Mouse (Mus musculus) adipose tissue, adult 10 weeks (tissue): ENCODE results near the gene Mslnl. TPM values are rescaled to one million over a fixed set of nuclear protein-coding genes. Genes with fewer than 3 reads are reported as not detected.

ENCODE experiments used
- polyA plus RNA-seq: library from polyadenylated mRNA; stranded (reverse); fragments of 350-450 nt; fragmentation: Illumina TruSeq; extraction: RNeasy Lipid Tissue Mini Kit (QIAGEN cat#74804); gene quantifications from one replicate; pipeline ENCODE4 v1.2.3, GENCODE M21; 2014; ENCODE audit warnings: low read depth, low replicate concordance

The Mslnl gene
- 0.11 TPM for polyA plus RNA-seq

DNA sequence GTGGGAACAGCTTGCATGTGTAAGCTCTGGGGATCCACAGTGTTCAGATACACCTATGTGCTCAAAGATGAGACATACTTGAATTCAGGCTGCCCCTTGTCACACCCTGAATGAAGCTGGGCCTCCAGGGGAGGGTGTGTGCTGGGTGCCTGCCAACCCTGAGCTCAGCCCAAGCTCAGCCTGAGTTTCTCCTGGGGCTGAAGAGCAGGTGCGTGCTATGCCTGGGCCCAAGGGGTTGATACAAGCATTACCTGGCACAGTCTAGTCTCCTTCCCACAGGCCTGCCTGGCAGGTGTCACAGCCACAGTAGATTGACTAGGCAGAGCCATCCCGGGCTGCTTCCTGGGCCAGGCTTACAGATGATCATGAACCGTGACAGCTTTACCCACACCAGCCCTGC is at the start of gene Mslnl:
Gene Mslnl (plus strand): TSS at position 298 of the 400 bp plus-strand sequence.

DNA sequence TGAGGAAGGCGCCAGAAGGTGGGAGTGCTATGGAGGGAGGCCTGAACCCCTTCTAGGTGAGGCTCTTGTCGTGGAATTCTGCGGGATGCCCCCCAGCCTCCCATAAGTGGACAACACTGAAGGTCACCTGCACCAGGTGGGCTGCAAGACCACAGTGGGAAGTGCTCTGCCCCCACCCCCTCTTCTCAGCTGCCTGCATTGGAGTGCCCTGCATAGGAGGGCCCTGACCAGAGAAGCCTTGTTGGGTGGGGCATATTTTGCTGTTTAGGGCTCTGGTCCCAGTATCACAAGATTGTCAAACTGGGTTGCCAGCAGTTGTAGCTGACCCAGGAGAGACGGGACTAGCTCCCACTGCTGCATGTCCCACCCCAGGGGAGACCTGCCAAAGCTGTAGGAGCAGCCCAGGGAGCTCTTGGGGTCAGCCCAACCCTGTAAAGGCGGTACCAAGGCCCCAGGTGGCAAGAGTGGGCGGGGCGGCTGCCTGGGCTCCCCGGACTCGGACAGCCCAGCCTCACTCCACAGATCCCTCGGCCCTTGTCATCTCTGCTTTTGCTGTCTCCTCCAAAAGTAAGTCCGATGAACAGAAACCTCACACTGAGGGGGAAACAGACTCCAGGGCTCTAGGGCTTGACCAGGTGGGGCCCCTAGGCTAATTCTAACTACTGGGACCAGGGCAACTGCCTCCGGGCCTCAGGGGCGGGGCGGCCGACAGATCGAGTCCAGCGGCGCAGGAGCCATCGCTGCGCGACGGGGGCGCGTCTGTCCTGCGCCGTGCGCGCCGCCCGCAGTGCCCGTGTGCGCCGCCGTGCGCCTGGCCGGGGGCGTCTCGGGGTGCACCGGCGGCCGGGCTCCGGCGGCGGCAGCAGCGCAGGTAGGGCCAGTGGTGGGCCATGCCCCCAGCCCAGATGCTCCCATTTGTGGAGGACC is 18.9 kb upstream of the Mslnl start, which contains the start of gene Gng13:
Gene Gng13 (plus strand): TSS at position 461 of the 927 bp plus-strand sequence.

GRCm38 (mm10) chr17:25727265-25728008 is 8.4 kb upstream of the Mslnl start, which contains the start of the genes Chtf18 and Rpusd1:
Gene Chtf18 (minus strand): TSS chr17:25727419.
Gene Rpusd1 (plus strand): TSS chr17:25727670.

GRCm38 (mm10) chr17:25754241-25754640 is 18.4 kb downstream of the Mslnl start, which contains the start of gene Msln:
Gene Msln (minus strand): TSS chr17:25754378.

GRCm38 (mm10) chr17:25773549-25774120 is 37.8 kb downstream of the Mslnl start, which contains the start of gene Narfl:
Gene Narfl (plus strand): TSS chr17:25773776.

DNA sequence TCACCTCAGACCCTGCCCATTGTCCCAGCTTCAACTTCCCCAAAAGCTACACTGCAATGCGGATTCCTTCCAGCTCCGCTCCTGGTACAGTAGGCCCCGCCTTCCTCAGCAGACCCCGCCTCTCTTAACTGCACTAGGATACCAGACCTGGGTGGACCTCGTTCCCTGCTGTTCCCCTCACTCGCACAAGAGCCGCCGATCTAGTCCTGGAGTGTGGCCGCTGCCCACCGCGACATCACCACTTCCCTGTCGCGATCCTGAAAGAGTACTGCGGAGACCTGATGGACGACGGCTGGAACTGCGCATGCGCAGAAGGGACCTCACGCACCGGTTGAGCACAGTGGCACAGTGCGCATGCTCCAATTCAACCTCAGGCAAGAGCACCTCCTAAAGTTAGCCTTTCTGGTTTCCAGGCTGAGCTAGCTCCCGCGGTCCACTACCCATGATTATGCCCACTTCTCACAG is 49.5 kb downstream of the Mslnl start, which contains the start of gene Haghl:
Gene Haghl (minus strand): TSS at position 393 of the 465 bp plus-strand sequence.

GRCm38 (mm10) chr17:25786280-25786679 is 50.4 kb downstream of the Mslnl start, which contains the start of gene Ccdc78:
Gene Ccdc78 (plus strand): TSS chr17:25786580.

DNA sequence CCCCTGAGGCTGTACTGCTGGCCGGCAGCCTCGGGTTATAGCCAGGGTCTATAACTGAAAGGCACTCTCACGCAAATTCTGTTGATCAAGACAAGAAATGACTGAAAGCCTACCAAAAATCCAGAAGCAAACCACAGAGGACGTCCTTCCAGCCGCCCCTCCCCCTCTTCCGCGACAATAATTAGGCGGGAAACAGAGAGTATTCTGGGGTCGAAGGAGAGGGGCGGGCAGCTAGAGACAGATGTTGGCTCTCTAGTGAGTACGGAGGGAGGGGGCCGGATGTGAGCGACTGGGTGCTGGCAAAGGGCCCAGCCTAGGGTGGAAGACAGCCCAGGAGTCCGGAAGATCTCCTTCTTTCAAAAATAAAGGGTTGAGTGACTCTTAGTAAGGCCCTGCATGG is 56.8 kb downstream of the Mslnl start, which contains the start of gene Fam173a:
Gene Fam173a (minus strand): TSS at position 287 of the 400 bp plus-strand sequence.

DNA sequence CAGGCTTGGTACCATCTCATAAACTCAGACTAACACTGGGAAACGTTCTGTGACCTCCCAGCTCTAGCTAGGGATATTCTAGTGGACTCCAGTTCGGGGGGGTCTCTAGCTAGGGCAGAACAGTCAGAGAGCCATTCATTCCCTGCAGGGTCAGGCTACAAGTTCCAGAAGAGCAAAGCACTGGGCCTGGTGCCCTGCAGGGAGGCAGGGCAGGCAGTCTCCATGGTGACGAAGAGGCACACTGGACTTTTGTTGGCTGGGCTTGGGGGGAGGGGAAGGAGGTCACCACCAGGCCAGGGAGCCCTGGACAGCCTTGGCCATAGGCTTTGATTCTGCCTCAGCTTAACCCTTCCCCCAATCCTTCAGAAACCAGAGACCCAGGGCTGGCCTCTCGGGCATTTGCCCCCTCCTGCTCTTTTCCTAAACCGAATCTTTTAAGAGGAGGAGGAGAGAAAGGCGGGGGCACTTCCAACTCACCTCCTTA is 59.8 kb downstream of the Mslnl start, which contains the start of gene AC134908.4:
Gene AC134908.4 (minus strand): TSS at position 51 of the 484 bp plus-strand sequence.

DNA sequence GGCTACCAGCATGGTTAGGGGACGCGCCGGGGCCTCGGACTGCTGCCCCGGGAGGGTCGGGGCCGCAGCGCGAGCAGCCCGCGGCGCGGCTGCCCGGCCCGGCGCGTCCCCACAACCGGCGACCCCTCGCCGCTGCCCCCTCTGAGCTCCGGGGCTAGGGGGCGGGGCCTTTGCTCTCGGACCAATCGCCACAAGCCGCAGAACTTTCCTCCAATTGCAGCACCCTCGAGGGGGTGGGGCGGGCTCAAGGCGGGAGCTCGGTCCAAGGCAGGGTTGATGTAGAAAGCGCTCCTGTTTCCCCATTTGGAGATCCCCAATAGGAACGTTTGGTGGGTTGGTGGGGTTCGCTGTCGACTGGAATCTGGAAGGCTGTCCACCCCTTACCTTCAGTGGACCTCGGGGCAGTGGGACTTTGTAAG is 61.1 kb downstream of the Mslnl start, which contains the start of gene Metrn:
Gene Metrn (minus strand): TSS at position 186 of the 419 bp plus-strand sequence.

Other genes starting within 250 kb of the Mslnl start
- gene Sstr5, start 238.8 kb upstream of the Mslnl start, polyA plus RNA-seq = not detected
- 0.60 TPM for gene Sox8, start 165.4 kb upstream of the Mslnl start, polyA plus RNA-seq
- gene Lmf1, start 157.0 kb upstream of the Mslnl start, polyA plus RNA-seq = 20.8 TPM
- not detected for gene Gng13, start 18.9 kb upstream of the Mslnl start, polyA plus RNA-seq
- 1.7 TPM for gene Chtf18, start 8.6 kb upstream of the Mslnl start, polyA plus RNA-seq
- gene Rpusd1, start 8.4 kb upstream of the Mslnl start, polyA plus RNA-seq = 10.7 TPM
- gene Msln, start 18.3 kb downstream of the Mslnl start, polyA plus RNA-seq = 26.3 TPM
- 17.1 TPM for gene Narfl, start 37.7 kb downstream of the Mslnl start, polyA plus RNA-seq
- 27.9 TPM for gene Haghl, start 49.6 kb downstream of the Mslnl start, polyA plus RNA-seq
- 0.32 TPM for gene Ccdc78, start 50.5 kb downstream of the Mslnl start, polyA plus RNA-seq
- 85.6 TPM for gene Fam173a, start 56.9 kb downstream of the Mslnl start, polyA plus RNA-seq
- gene AC134908.4, start 59.6 kb downstream of the Mslnl start, polyA plus RNA-seq = not detected
- 10.5 TPM for gene Metrn, start 61.1 kb downstream of the Mslnl start, polyA plus RNA-seq
- gene Fbxl16, start 73.0 kb downstream of the Mslnl start, polyA plus RNA-seq = 0.35 TPM
- 14.1 TPM for gene Wdr24, start 87.6 kb downstream of the Mslnl start, polyA plus RNA-seq
- 62.1 TPM for gene Jmjd8, start 92.8 kb downstream of the Mslnl start, polyA plus RNA-seq
- gene Stub1, start 97.4 kb downstream of the Mslnl start, polyA plus RNA-seq = 137 TPM
- gene Rhbdl1, start 101.3 kb downstream of the Mslnl start, polyA plus RNA-seq = 43.9 TPM
- 17.7 TPM for gene Gm20683, start 105.7 kb downstream of the Mslnl start, polyA plus RNA-seq
- gene Rhot2, start 108.8 kb downstream of the Mslnl start, polyA plus RNA-seq = 37.8 TPM
- gene Wdr90, start 125.5 kb downstream of the Mslnl start, polyA plus RNA-seq = 12.3 TPM
- 30.4 TPM for gene Mcrip2, start 132.7 kb downstream of the Mslnl start, polyA plus RNA-seq
- 50.1 TPM for gene Mettl26, start 139.0 kb downstream of the Mslnl start, polyA plus RNA-seq
- 1.1 TPM for gene Wfikkn1, start 144.8 kb downstream of the Mslnl start, polyA plus RNA-seq
- 22.5 TPM for gene Rab40c, start 183.7 kb downstream of the Mslnl start, polyA plus RNA-seq
- gene Pigq, start 208.9 kb downstream of the Mslnl start, polyA plus RNA-seq = 65.9 TPM
- 2.3 TPM for gene Nhlrc4, start 208.9 kb downstream of the Mslnl start, polyA plus RNA-seq
- gene A930017K11Rik, start 216.5 kb downstream of the Mslnl start, polyA plus RNA-seq = 1.3 TPM
- gene Capn15, start 249.8 kb downstream of the Mslnl start, polyA plus RNA-seq = 18.4 TPM